Mouse (Mus musculus) liver, embryonic 12.5 days (tissue): ENCODE results near the gene Tpbpa. TPM values are rescaled to one million over a fixed set of nuclear protein-coding genes. Genes with fewer than 3 reads are reported as not detected.

Experiments
- polyA plus RNA-seq: library from polyadenylated mRNA; unstranded; fragments of >200 nt; fragmentation: Nextera tagmentation; extraction: Ambion mirVana; gene quantifications from 2 replicates; pipeline ENCODE4 v1.2.1, GENCODE M21; 2016

Gene Tpbpa
- polyA plus RNA-seq, 1 experiment from 2014 or later = not detected

Other genes starting within 250 kb of the Tpbpa start
- gene BC051665, start 155.6 kb downstream of the Tpbpa start, polyA plus RNA-seq = not detected in 2 replicates
- not detected in 2 replicates for gene Ctsll3, start 139.1 kb downstream of the Tpbpa start, polyA plus RNA-seq
- gene 4930486L24Rik, start 77.5 kb downstream of the Tpbpa start, polyA plus RNA-seq = not detected in 2 replicates
- gene Gm49392, start 45.1 kb downstream of the Tpbpa start, polyA plus RNA-seq = 0.11 and 0.45 TPM in 2 replicates
- gene Ctla2b, start 44.5 kb downstream of the Tpbpa start, polyA plus RNA-seq = 7.2 and 9.1 TPM in 2 replicates
- gene Tpbpb, start 37.1 kb downstream of the Tpbpa start, polyA plus RNA-seq = not detected in 2 replicates
- gene Gm49393, start 6.4 kb downstream of the Tpbpa start, polyA plus RNA-seq = 0.32 TPM in 1 of 2 replicates, not detected in the other
- 1.2 and 3.7 TPM in 2 replicates for gene Gm49391, start 5.4 kb downstream of the Tpbpa start, polyA plus RNA-seq
- gene Ctla2a, start 5.4 kb downstream of the Tpbpa start, polyA plus RNA-seq = 50.5 and 53.0 TPM in 2 replicates
- gene Ctsj, start 64.0 kb upstream of the Tpbpa start, polyA plus RNA-seq = 0.23 TPM in 1 of 2 replicates, not detected in the other
- not detected in 2 replicates for gene Ctsq, start 98.6 kb upstream of the Tpbpa start, polyA plus RNA-seq
- not detected in 2 replicates for gene Ctsr, start 222.3 kb upstream of the Tpbpa start, polyA plus RNA-seq